Mouse (Mus musculus) liver (tissue): Measurements from ENCODE around the gene Tsc1.
A peak's percentile ranks its signal among the peaks of the same experiment; 100 is the strongest.

ENCODE experiments used
- DNase-seq: peaks from one replicate; pipeline ENCODE4 v3.0.0-alpha.2; 2020; ENCODE audit warnings: mixed read lengths

The Tsc1 gene

GRCm38 (mm10) chr2:28640461-28641424 is at the start of gene Tsc1:
Gene Tsc1 (plus strand): TSS chr2:28641228.
- peak; percentile 99 for DNase-seq

- DNase-seq, result no peak
Observed at GRCm38 (mm10) chr2:28591479-28591878, 49.5 kb upstream of the Tsc1 start.

GRCm38 (mm10) chr2:28592809-28593208 is 48.2 kb upstream of the Tsc1 start:
- DNase-seq, result peak; percentile 88

GRCm38 (mm10) chr2:28596021-28596420 is 45.0 kb upstream of the Tsc1 start:
- DNase-seq, result peak; percentile 69

- peak; percentile 85 for DNase-seq
Observed at GRCm38 (mm10) chr2:28596998-28597397, 44.0 kb upstream of the Tsc1 start.

- peak; percentile 87 for DNase-seq
Observed at GRCm38 (mm10) chr2:28597733-28598547, 43.1 kb upstream of the Tsc1 start.

GRCm38 (mm10) chr2:28598692-28599568 is 42.1 kb upstream of the Tsc1 start:
- peak; percentile 49 for DNase-seq

- no peak for DNase-seq
Observed at GRCm38 (mm10) chr2:28599569-28599900, 41.5 kb upstream of the Tsc1 start.

- DNase-seq, result peak; percentile 96
Observed at GRCm38 (mm10) chr2:28601720-28602590, 39.1 kb upstream of the Tsc1 start.

GRCm38 (mm10) chr2:28603542-28603941 is 37.5 kb upstream of the Tsc1 start:
- no peak for DNase-seq

GRCm38 (mm10) chr2:28605789-28606541 is 35.1 kb upstream of the Tsc1 start:
- DNase-seq, result no peak

GRCm38 (mm10) chr2:28606601-28607340 is 34.3 kb upstream of the Tsc1 start:
- peak; percentile 39 for DNase-seq

GRCm38 (mm10) chr2:28607341-28608165 is 33.5 kb upstream of the Tsc1 start:
- DNase-seq, result peak; percentile 73

GRCm38 (mm10) chr2:28609851-28610250 is 31.2 kb upstream of the Tsc1 start:
- DNase-seq, result no peak

- DNase-seq, result peak; percentile 3
Observed at GRCm38 (mm10) chr2:28610716-28611406, 30.2 kb upstream of the Tsc1 start.

- peak; percentile 5 for DNase-seq
Observed at GRCm38 (mm10) chr2:28611407-28611787, 29.6 kb upstream of the Tsc1 start.

GRCm38 (mm10) chr2:28612436-28613063 is 28.5 kb upstream of the Tsc1 start:
- peak; percentile 36 for DNase-seq

GRCm38 (mm10) chr2:28613599-28613998 is 27.4 kb upstream of the Tsc1 start:
- DNase-seq, result peak; percentile 7
